Mouse (Mus musculus) cerebellum, adult 2 months (tissue): ENCODE measurements at regions not wholly inside any gene's neighbourhood (a gene's known extent, or its start where the extent isn't known, plus 50 kb on each side); places are given as distances from the start of the nearest gene placed in this dataset.

ENCODE experiments used
- CTCF ChIP-seq: fragments of 200-500 bp; IDR thresholded peaks from 2 replicates; pipeline ENCODE4 v1.5.1; 2011; ENCODE audit warnings: low read depth, mild to moderate bottlenecking, control low read depth, low read length, moderate library complexity, borderline replicate concordance; ENCODE audit not compliant: insufficient read depth
- POLR2A ChIP-seq: fragments of 200-500 bp; IDR thresholded peaks from 2 replicates; pipeline ENCODE4 v1.6.1; 2011; ENCODE audit warnings: low read length, control low read depth, borderline replicate concordance; ENCODE audit not compliant: insufficient read depth

- TF ChIP-seq POLR2A (no peak), CTCF (no peak)
Observed at GRCm38 (mm10) chr8:92071305-92072253, 269.7 kb upstream of the Irx3 start.
